Mouse (Mus musculus) left cerebral cortex, postnatal 36 days (tissue): Measurements from ENCODE around the gene C1qtnf7. TPM values are rescaled to one million over a fixed set of nuclear protein-coding genes. Genes with fewer than 3 reads are reported as not detected.

Experiments
- DNase-seq, 2 experiments: peaks; one replicate each; pipeline ENCODE4 v3.0.0; 2021 to 2022; ENCODE audit warnings: low spot score in 2 of 2, mixed read lengths in 1 of 2
- intact Hi-C: fragments of 180-260 bp; cut with DNase I; formaldehyde crosslinking; loops from one replicate; pipeline ENCODE4 v1.15.1; 2025
- total RNA-seq, 2 experiments: library from RNA; stranded (reverse); gene quantifications; 2 replicates each; pipeline ENCODE4 v1.2.3; 2021

The C1qtnf7 gene
- total RNA-seq, 2 experiments from 2014 or later = 1.2 to 1.3 TPM

GRCm38 (mm10) chr5:43538322-43539167 lies 23.2 kb downstream of the C1qtnf7 start:
- no peak for DNase-seq
- intact Hi-C loops = no loop called here

GRCm38 (mm10) chr5:43539168-43539516 lies 23.8 kb downstream of the C1qtnf7 start:
- no peak for DNase-seq
- intact Hi-C loops = no loop called here

- intact Hi-C loops = no loop called here
- DNase-seq = no peak
Observed at GRCm38 (mm10) chr5:43539871-43540270, 24.5 kb downstream of the C1qtnf7 start.

GRCm38 (mm10) chr5:43541492-43541891 lies 26.2 kb downstream of the C1qtnf7 start:
- intact Hi-C loops = no loop called here

GRCm38 (mm10) chr5:43542246-43542845 lies 27.0 kb downstream of the C1qtnf7 start:
- intact Hi-C loops = no loop called here
- DNase-seq = peak; percentile 32 to 35

More at GRCm38 (mm10) chr5:43541492-43541891, 26.2 kb downstream of the C1qtnf7 start:
- DNase-seq = no peak

GRCm38 (mm10) chr5:43549951-43550350 lies 34.6 kb downstream of the C1qtnf7 start:
- DNase-seq = no peak
- intact Hi-C loops = no loop called here

GRCm38 (mm10) chr5:43550444-43550843 lies 35.1 kb downstream of the C1qtnf7 start:
- intact Hi-C loops = no loop called here
- DNase-seq = no peak

GRCm38 (mm10) chr5:43554871-43555270 lies 39.5 kb downstream of the C1qtnf7 start:
- intact Hi-C loops = no loop called here
- no peak for DNase-seq

GRCm38 (mm10) chr5:43555406-43555805 lies 40.1 kb downstream of the C1qtnf7 start:
- intact Hi-C loops = no loop called here
- no peak for DNase-seq

- intact Hi-C loops = no loop called here
- no peak for DNase-seq
Observed at GRCm38 (mm10) chr5:43557436-43557835, 42.1 kb downstream of the C1qtnf7 start.

- DNase-seq = no peak
- intact Hi-C loops = no loop called here
Observed at GRCm38 (mm10) chr5:43561639-43562252, 46.4 kb downstream of the C1qtnf7 start.

- DNase-seq = no peak
- intact Hi-C loops = no loop called here
Observed at GRCm38 (mm10) chr5:43569720-43570359, 54.5 kb downstream of the C1qtnf7 start.

GRCm38 (mm10) chr5:43582876-43583275 lies 67.5 kb downstream of the C1qtnf7 start:
- intact Hi-C loops = no loop called here
- no peak for DNase-seq

- no peak for DNase-seq
- intact Hi-C loops = no loop called here
Observed at GRCm38 (mm10) chr5:43583326-43584120, 68.2 kb downstream of the C1qtnf7 start.

- intact Hi-C loops = no loop called here
- no peak for DNase-seq
Observed at GRCm38 (mm10) chr5:43584464-43584863, 69.1 kb downstream of the C1qtnf7 start.

GRCm38 (mm10) chr5:43585406-43586245 lies 70.3 kb downstream of the C1qtnf7 start:
- no peak for DNase-seq

GRCm38 (mm10) chr5:43588791-43589439 lies 73.6 kb downstream of the C1qtnf7 start:
- DNase-seq = no peak

More at GRCm38 (mm10) chr5:43585406-43586245, 70.3 kb downstream of the C1qtnf7 start:
- intact Hi-C loops = no loop called here

GRCm38 (mm10) chr5:43589440-43589830 lies 74.1 kb downstream of the C1qtnf7 start:
- DNase-seq = no peak
- intact Hi-C loops = no loop called here

More at GRCm38 (mm10) chr5:43588791-43589439, 73.6 kb downstream of the C1qtnf7 start:
- intact Hi-C loops = no loop called here
